Mouse (Mus musculus) cerebellum, postnatal 14 days (tissue): ENCODE data around the gene Rcc1.
A peak's percentile ranks its signal among the peaks of the same experiment; 100 is the strongest.

Experiments used
- DNase-seq, 2 experiments: peaks; one replicate each; pipeline ENCODE4 v3.0.0; 2021; ENCODE audit warnings: mixed read lengths in 2 of 2

Gene Rcc1

GRCm38 (mm10) chr4:132353481-132353885 lies at the start of gene Rcc1:
TSS of gene Rcc1 (minus strand) at chr4:132353605.
- peak; percentile 82 to 89 for DNase-seq

- no peak for DNase-seq
Observed at GRCm38 (mm10) chr4:132401016-132401415, 47.6 kb upstream of the Rcc1 start.

- no peak for DNase-seq
Observed at GRCm38 (mm10) chr4:132398863-132399262, 45.5 kb upstream of the Rcc1 start.

GRCm38 (mm10) chr4:132398045-132398774 lies 44.8 kb upstream of the Rcc1 start:
- DNase-seq, result peak; percentile 7 to 23

- DNase-seq, result no peak
Observed at GRCm38 (mm10) chr4:132397120-132397519, 43.7 kb upstream of the Rcc1 start.

GRCm38 (mm10) chr4:132396251-132396650 lies 42.8 kb upstream of the Rcc1 start:
- DNase-seq, result no peak

- no peak for DNase-seq
Observed at GRCm38 (mm10) chr4:132391063-132391740, 37.8 kb upstream of the Rcc1 start.

GRCm38 (mm10) chr4:132389302-132389701 lies 35.9 kb upstream of the Rcc1 start:
- no peak for DNase-seq

GRCm38 (mm10) chr4:132387617-132388016 lies 34.2 kb upstream of the Rcc1 start:
- no peak for DNase-seq

GRCm38 (mm10) chr4:132386846-132387245 lies 33.4 kb upstream of the Rcc1 start:
- no peak for DNase-seq

GRCm38 (mm10) chr4:132385771-132386410 lies 32.5 kb upstream of the Rcc1 start:
- no peak for DNase-seq

- no peak for DNase-seq
Observed at GRCm38 (mm10) chr4:132383455-132383854, 30.1 kb upstream of the Rcc1 start.

- DNase-seq, result no peak
Observed at GRCm38 (mm10) chr4:132382296-132382695, 28.9 kb upstream of the Rcc1 start.

GRCm38 (mm10) chr4:132380965-132381616 lies 27.7 kb upstream of the Rcc1 start:
- DNase-seq, result no peak

GRCm38 (mm10) chr4:132373820-132374219 lies 20.4 kb upstream of the Rcc1 start:
- no peak for DNase-seq

GRCm38 (mm10) chr4:132369953-132370750 lies 16.7 kb upstream of the Rcc1 start:
- DNase-seq, result no peak

GRCm38 (mm10) chr4:132367480-132368201 lies 14.2 kb upstream of the Rcc1 start:
- no peak for DNase-seq

- no peak for DNase-seq
Observed at GRCm38 (mm10) chr4:132365450-132366060, 12.2 kb upstream of the Rcc1 start.

- DNase-seq, result no peak
Observed at GRCm38 (mm10) chr4:132363487-132363886, 10.1 kb upstream of the Rcc1 start.

GRCm38 (mm10) chr4:132359510-132359909 lies 6.1 kb upstream of the Rcc1 start:
- no peak for DNase-seq

- DNase-seq, result peak; percentile 48 to 50
Observed at GRCm38 (mm10) chr4:132356170-132356569, 2.8 kb upstream of the Rcc1 start.
